ENCODE assay signal across 10 mouse cellular contexts in genomic region chr12:82335095-82335494, GRCm38 (mm10).
DNase-seq lines count a peak whose midpoint lies in the region; ATAC-seq and TF ChIP-seq lines count a peak whose summit lies in the region.
"Had no signal": no experiment of that assay in that cellular context is flagged by ENCODE, and none has a peak within 500 bp of the region (broad histone marks: within the 10 kb centered on the region; RNA-seq: fewer than 3 reads in every experiment).

No protein-coding gene starts in this region.

- H3K4me2 ChIP-seq in kidney, postnatal 0 days (ENCODE audit: low read length) = no peak overlapping the region
- H3K4me2 ChIP-seq in hindbrain, embryonic 13.5 days = no peak overlapping the region
- H3K4me2 ChIP-seq in stomach, embryonic 16.5 days (ENCODE audit: low read depth, low read length) = no peak overlapping the region

- WGBS in kidney, postnatal 0 days = 22% methylated on average over 1 of the region's 1 CpGs
- WGBS in embryonic facial prominence, embryonic 10.5 days = 17% methylated on average over 1 of the region's 1 CpGs
- WGBS in hindbrain, embryonic 13.5 days = 4% methylated on average over 1 of the region's 1 CpGs
- 3% methylated on average over 1 of the region's 1 CpGs for WGBS in stomach, embryonic 16.5 days

- H3K36me3 ChIP-seq in kidney, postnatal 0 days (ENCODE audit: insufficient read depth, low read length) = no peaks in the 10 kb centered on the region
- H3K36me3 ChIP-seq in embryonic facial prominence, embryonic 10.5 days (replicated peaks) = no peaks in the 10 kb centered on the region
- no peaks in the 10 kb centered on the region for H3K36me3 ChIP-seq in hindbrain, embryonic 13.5 days
- no peaks in the 10 kb centered on the region for H3K36me3 ChIP-seq in stomach, embryonic 16.5 days (ENCODE audit: control insufficient read depth, insufficient read depth, low read length)

- H3K4me1 ChIP-seq in kidney, postnatal 0 days (replicated peaks; ENCODE audit: insufficient read depth, low read length) = peaks cover 16% of the 10 kb centered on the region; the same call in 1 of the 2 replicates
- H3K4me1 ChIP-seq in embryonic facial prominence, embryonic 10.5 days = peaks cover 58% of the 10 kb centered on the region
- peaks cover 33% of the 10 kb centered on the region for H3K4me1 ChIP-seq in hindbrain, embryonic 13.5 days (replicated peaks)
- peaks cover 13% of the 10 kb centered on the region for H3K4me1 ChIP-seq in stomach, embryonic 16.5 days (ENCODE audit: control insufficient read depth, insufficient read depth, low read length)

- H3K9ac ChIP-seq in kidney, postnatal 0 days (ENCODE audit: low read depth, low read length) = 0 out of 2 replicates have a peak overlapping the region, but pooled peaks have one; percentile 0
- H3K9ac ChIP-seq in hindbrain, embryonic 13.5 days = no peak overlapping the region
- no peak overlapping the region for H3K9ac ChIP-seq in stomach, embryonic 16.5 days (ENCODE audit: low read length)
- H3K9ac ChIP-seq: liver, embryonic 14.5 days had no signal

- intact Hi-C loops in gastrocnemius, postnatal 14 days (cut with DNase I; ENCODE audit: low total_unique reads) = no loop called here

- ATAC-seq in kidney, postnatal 0 days (replicated peaks; ENCODE audit: low FRiP score, low read depth) = no peak
- no peak for ATAC-seq in hindbrain, embryonic 13.5 days (ENCODE audit: low FRiP score)
- peak; percentile 26; the same call in 1 of the 2 replicates for ATAC-seq in stomach, embryonic 16.5 days (ENCODE audit: insufficient read depth, low FRiP score)

- DNase-seq in kidney, postnatal 0 days (ENCODE audit: low spot score) = peak; percentile 29
- DNase-seq in kidney, postnatal 4 days = no peak
- no peak for DNase-seq in embryonic facial prominence, embryonic 10.5 days (ENCODE audit: low spot score)
- DNase-seq in cerebellum, postnatal 14 days = no peak
- no peak for DNase-seq in gastrocnemius, postnatal 14 days
- DNase-seq: layer of hippocampus, postnatal 36 days; thymus, postnatal 25 days had no signal

- no peaks in the 10 kb centered on the region for H3K9me3 ChIP-seq in kidney, postnatal 0 days (replicated peaks; ENCODE audit: low read length)
- no peaks in the 10 kb centered on the region for H3K9me3 ChIP-seq in embryonic facial prominence, embryonic 10.5 days
- H3K9me3 ChIP-seq in hindbrain, embryonic 13.5 days = no peaks in the 10 kb centered on the region
- H3K9me3 ChIP-seq in stomach, embryonic 16.5 days (replicated peaks; ENCODE audit: control insufficient read depth, low read length) = no peaks in the 10 kb centered on the region

- H3K27me3 ChIP-seq in kidney, postnatal 0 days (ENCODE audit: insufficient read depth, low read length) = no peaks in the 10 kb centered on the region
- no peaks in the 10 kb centered on the region for H3K27me3 ChIP-seq in embryonic facial prominence, embryonic 10.5 days (replicated peaks; ENCODE audit: low read depth, poor library complexity, severe bottlenecking)
- H3K27me3 ChIP-seq in hindbrain, embryonic 13.5 days = no peaks in the 10 kb centered on the region
- no peaks in the 10 kb centered on the region for H3K27me3 ChIP-seq in stomach, embryonic 16.5 days (ENCODE audit: control insufficient read depth, insufficient read depth, low read length)

- TF ChIP-seq CTCF in kidney, postnatal 0 days (IDR thresholded peaks at IDR 0.05; ENCODE audit: low read depth) = no peak

- H3K4me3 ChIP-seq in kidney, postnatal 0 days (replicated peaks; ENCODE audit: low read depth, low read length) = no peak overlapping the region
- no peak overlapping the region for H3K4me3 ChIP-seq in embryonic facial prominence, embryonic 10.5 days
- H3K4me3 ChIP-seq in hindbrain, embryonic 13.5 days = no peak overlapping the region
- H3K4me3 ChIP-seq in stomach, embryonic 16.5 days (replicated peaks; ENCODE audit: low read length) = no peak overlapping the region

- H3K27ac ChIP-seq in kidney, postnatal 0 days = 0 out of 2 replicates have a peak overlapping the region, but pooled peaks have one; percentile 42
- H3K27ac ChIP-seq in embryonic facial prominence, embryonic 10.5 days (replicated peaks) = peak overlapping the region; percentile 41; the same call in 1 of the 2 replicates
- H3K27ac ChIP-seq in hindbrain, embryonic 13.5 days = peak overlapping the region; percentile 30; the same call in 1 of the 2 replicates
- H3K27ac ChIP-seq in stomach, embryonic 16.5 days (ENCODE audit: low read length) = peak overlapping the region; percentile 29; the same call in 1 of the 2 replicates
- H3K27ac ChIP-seq: liver, embryonic 14.5 days had no signal
